Mouse (Mus musculus) kidney, postnatal 0 days (tissue): ENCODE results near the gene Poc5. TPM values are rescaled to one million over a fixed set of nuclear protein-coding genes. Genes with fewer than 3 reads are reported as not detected.

Source experiments
- ATAC-seq: fragments of 200-750 bp; cut with Nextera tagmentation; replicated peaks from 2 replicates; pipeline ENCODE4 v1.8.0; 2017; ENCODE audit warnings: low read depth, moderate number of reproducible peaks, moderate TSS enrichment, moderate library complexity; ENCODE audit not compliant: low FRiP score
- DNase-seq: peaks from one replicate; pipeline ENCODE4 v3.0.0-alpha.2; 2016; ENCODE audit warnings: low spot score
- H3K27ac ChIP-seq: fragments of 300-500 bp; sonication (generic); 2 replicates; pipeline ENCODE4 v1.5.1; 2014; ENCODE audit warnings: mild to moderate bottlenecking
- H3K27me3 ChIP-seq: fragments of 300-500 bp; sonication (generic); 2 replicates; pipeline ENCODE4 v1.6.1; 2014; ENCODE audit warnings: low read length, mixed read lengths; ENCODE audit not compliant: insufficient read depth
- H3K36me3 ChIP-seq: fragments of 300-500 bp; sonication (generic); 2 replicates; pipeline ENCODE4 v1.6.1; 2014; ENCODE audit warnings: low read length, mixed read lengths; ENCODE audit not compliant: insufficient read depth
- H3K4me1 ChIP-seq: fragments of 300-500 bp; sonication (generic); replicated peaks from 2 replicates; pipeline ENCODE4 v1.6.1; 2014; ENCODE audit warnings: antibody characterized with exemption, low read length, mixed read lengths; ENCODE audit not compliant: insufficient read depth
- H3K4me2 ChIP-seq: fragments of 300-500 bp; sonication (generic); 2 replicates; pipeline ENCODE4 v1.6.1; 2014; ENCODE audit warnings: mild to moderate bottlenecking, low read length, moderate library complexity, mixed read lengths
- H3K4me3 ChIP-seq: fragments of 300-500 bp; sonication (generic); replicated peaks from 2 replicates; pipeline ENCODE4 v1.5.1; 2014; ENCODE audit warnings: low read depth, low read length
- H3K9ac ChIP-seq: fragments of 300-500 bp; sonication (generic); 2 replicates; pipeline ENCODE4 v1.6.1; 2014; ENCODE audit warnings: low read depth, low read length
- H3K9me3 ChIP-seq: fragments of 300-500 bp; sonication (generic); replicated peaks from 2 replicates; pipeline ENCODE4 v1.6.1; 2016; ENCODE audit warnings: low read length, inconsistent platforms, mixed read lengths
- CTCF ChIP-seq: IDR thresholded peaks from 2 replicates; pipeline ENCODE4 v1.5.1; 2016; ENCODE audit warnings: antibody characterized with exemption, low read depth, mild to moderate bottlenecking, moderate library complexity
- WGBS: fragments of 180-500 bp; shearing (Covaris S2); extraction: QIAGEN DNeasy Blood & Tissue Kit; methylation state at CpG from one replicate; pipeline ENCODE4 v1.1.7; 2014; 5-methylcytosine and 5-hydroxymethylcytosine counted together
- microRNA-seq: library from miRNA; unstranded; fragments of <30 nt; microRNA quantifications from one replicate; pipeline ENCODE4, GENCODE M21; 2016
- polyA plus RNA-seq: library from polyadenylated mRNA; unstranded; fragments of >200 nt; fragmentation: Nextera tagmentation; extraction: Ambion mirVana; gene quantifications from 2 replicates; pipeline ENCODE4 v1.2.1, GENCODE M21; 2015

Gene Poc5
- polyA plus RNA-seq, 1 experiment from 2014 or later, result 11.5 TPM

- DNase-seq, result no peak
- Histone ChIP-seq H3K9ac (no peak overlapping the region), H3K27me3 (no peaks in the 10 kb centered on the region), H3K4me3 (no peak overlapping the region), H3K4me2 (no peak overlapping the region), H3K9me3 (no peaks in the 10 kb centered on the region), H3K36me3 (no peaks in the 10 kb centered on the region), H3K27ac (no peak overlapping the region), H3K4me1 (no peaks in the 10 kb centered on the region)
- TF ChIP-seq CTCF, result no peak
- ATAC-seq, result no peak
- WGBS, result 81% methylated on average over 4 of the region's 4 CpGs
Measured at GRCm38 (mm10) chr13:96458606-96459005, 70.5 kb downstream of the Poc5 start.

DNA sequence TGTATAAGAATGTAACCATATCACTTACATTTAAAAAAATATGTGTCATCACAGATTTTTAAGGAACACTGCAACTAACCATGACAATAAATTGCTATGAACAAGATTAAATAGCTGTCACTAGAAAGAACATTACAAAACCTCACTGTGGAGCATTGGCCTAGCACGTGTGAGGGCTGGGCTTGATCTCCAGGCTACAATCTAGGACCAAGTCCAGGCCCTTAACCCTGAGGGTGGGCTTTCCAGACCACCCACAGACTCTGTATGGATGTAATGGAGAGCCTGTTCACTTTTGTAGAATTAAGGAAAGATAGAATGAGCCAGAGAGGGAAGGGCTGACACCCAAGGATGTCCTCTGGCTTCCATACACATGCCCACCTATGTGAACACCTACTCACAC, 74.5 kb downstream of the Poc5 start:
- TF ChIP-seq CTCF, result no peak
- no peak overlapping the region for H3K4me3 ChIP-seq
- no peaks in the 10 kb centered on the region for H3K4me1 ChIP-seq
- ATAC-seq, result no peak
- H3K9ac ChIP-seq, result no peak overlapping the region
- H3K27me3 ChIP-seq, result no peaks in the 10 kb centered on the region
- no peaks in the 10 kb centered on the region for H3K9me3 ChIP-seq
- no peaks in the 10 kb centered on the region for H3K36me3 ChIP-seq
- WGBS, result 60% methylated on average over 1 of the region's 1 CpGs
- no peak for DNase-seq
- H3K4me2 ChIP-seq, result no peak overlapping the region
- H3K27ac ChIP-seq, result no peak overlapping the region

DNA sequence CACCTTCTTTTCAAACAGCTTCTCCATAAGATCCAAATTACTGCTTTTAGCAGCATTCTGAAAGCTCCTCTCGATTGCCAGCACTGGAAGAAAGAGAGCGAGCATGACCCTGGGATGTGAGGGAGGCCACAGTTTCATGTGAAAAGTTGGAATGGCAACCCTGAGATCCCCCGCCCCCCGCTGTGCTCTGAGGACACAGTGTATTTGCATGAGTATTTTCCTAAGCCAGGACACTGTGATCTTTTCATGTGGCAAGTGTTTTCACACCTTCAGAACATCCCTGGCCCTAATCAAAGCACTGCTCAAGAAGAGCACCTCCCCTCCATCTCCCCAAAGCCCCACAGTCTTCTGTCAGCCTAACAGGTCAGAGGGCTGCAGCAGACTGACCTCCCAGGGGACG, 77.2 kb downstream of the Poc5 start:
- H3K9me3 ChIP-seq, result no peaks in the 10 kb centered on the region
- no peak overlapping the region for H3K27ac ChIP-seq
- no peak overlapping the region for H3K4me2 ChIP-seq
- WGBS, result 53% methylated on average over 5 of the region's 5 CpGs
- H3K27me3 ChIP-seq, result no peaks in the 10 kb centered on the region
- no peak overlapping the region for H3K9ac ChIP-seq
- TF ChIP-seq CTCF, result no peak
- no peak for ATAC-seq
- no peak overlapping the region for H3K4me3 ChIP-seq
- H3K36me3 ChIP-seq, result no peaks in the 10 kb centered on the region
- DNase-seq, result no peak
- no peaks in the 10 kb centered on the region for H3K4me1 ChIP-seq

Small RNA genes lying within 50 kb of the gene (microRNA-seq; reads per million reads assigned to microRNA genes)
- gene Gm25213, result not detected

Other genes starting within 250 kb of the Poc5 start
- gene Ankdd1b, start 82.9 kb downstream of the Poc5 start, polyA plus RNA-seq, result 0.22 and 0.32 TPM in 2 replicates
- not detected in 2 replicates for gene Gm17622, start 102.4 kb downstream of the Poc5 start, polyA plus RNA-seq
- gene Polk, start 154.3 kb downstream of the Poc5 start, polyA plus RNA-seq, result 4.1 and 5.2 TPM in 2 replicates
- 6.5 and 6.7 TPM in 2 replicates for gene Col4a3bp, start 154.3 kb downstream of the Poc5 start, polyA plus RNA-seq